Mouse (Mus musculus) lung, embryonic 16.5 days (tissue): ENCODE measurements around the gene Lcn9. TPM values are rescaled to one million over a fixed set of nuclear protein-coding genes. Genes with fewer than 3 reads are reported as not detected.

Source experiments
- ATAC-seq: fragments of 200-750 bp; cut with Nextera tagmentation; 2 replicates; pipeline ENCODE4 v1.8.0; 2017; ENCODE audit warnings: low read depth, mild to moderate bottlenecking, moderate library complexity
- H3K27ac ChIP-seq: fragments of 300-500 bp; sonication (generic); 2 replicates; pipeline ENCODE4 v1.5.1; 2014; ENCODE audit warnings: mild to moderate bottlenecking, control low read depth, low read length
- H3K27me3 ChIP-seq: fragments of 300-500 bp; sonication (generic); 2 replicates; pipeline ENCODE4 v1.6.1; 2014; ENCODE audit warnings: low read depth, low read length, mixed read lengths; ENCODE audit not compliant: control insufficient read depth, insufficient read depth
- H3K36me3 ChIP-seq: fragments of 300-500 bp; sonication (generic); 2 replicates; pipeline ENCODE4 v1.6.1; 2014; ENCODE audit warnings: low read length; ENCODE audit not compliant: control insufficient read depth, insufficient read depth
- H3K4me1 ChIP-seq: fragments of 300-500 bp; sonication (generic); replicated peaks from 2 replicates; pipeline ENCODE4 v1.6.1; 2014; ENCODE audit warnings: low read length, mixed read lengths; ENCODE audit not compliant: control insufficient read depth, insufficient read depth
- H3K4me2 ChIP-seq: fragments of 300-500 bp; sonication (generic); 2 replicates; pipeline ENCODE4 v1.6.1; 2014; ENCODE audit warnings: low read depth, low read length, control low read depth
- H3K4me3 ChIP-seq: fragments of 300-500 bp; sonication (generic); 2 replicates; pipeline ENCODE4 v1.5.1; 2014; ENCODE audit warnings: mild to moderate bottlenecking, low read length, control low read depth
- H3K9ac ChIP-seq: fragments of 300-500 bp; sonication (generic); 2 replicates; pipeline ENCODE4 v1.6.1; 2014; ENCODE audit warnings: low read length, control low read depth
- H3K9me3 ChIP-seq: fragments of 300-500 bp; sonication (generic); 2 replicates; pipeline ENCODE4 v1.6.1; 2016; ENCODE audit warnings: low read length; ENCODE audit not compliant: control insufficient read depth
- WGBS: fragments of 180-500 bp; shearing (Covaris S2); extraction: QIAGEN DNeasy Blood & Tissue Kit; methylation state at CpG from one replicate; pipeline ENCODE4 v1.1.7; 2014; 5-methylcytosine and 5-hydroxymethylcytosine counted together
- polyA plus RNA-seq: library from polyadenylated mRNA; unstranded; fragments of >200 nt; fragmentation: Nextera tagmentation; extraction: Ambion mirVana; gene quantifications from 2 replicates; pipeline ENCODE4 v1.2.1, GENCODE M21; 2015

The Lcn9 gene
- not detected in 2 replicates for polyA plus RNA-seq

GRCm38 (mm10) chr2:25822806-25823205 lies at the start of gene Lcn9:
Lcn9 (plus strand) TSS chr2:25823153.
- no peaks in the 10 kb centered on the region for H3K36me3 ChIP-seq
- ATAC-seq, result no peak
- H3K4me1 ChIP-seq, result no peaks in the 10 kb centered on the region
- 64% methylated on average over 1 of the region's 1 CpGs for WGBS
- no peaks in the 10 kb centered on the region for H3K9me3 ChIP-seq
- H3K27me3 ChIP-seq, result no peaks in the 10 kb centered on the region
- no peak within 1 kb of the TSS for H3K4me3 ChIP-seq
- no peak within 1 kb of the TSS for H3K9ac ChIP-seq
- no peak within 1 kb of the TSS for H3K27ac ChIP-seq
- H3K4me2 ChIP-seq, result no peak within 1 kb of the TSS

GRCm38 (mm10) chr2:25773507-25773906 lies 49.4 kb upstream of the Lcn9 start:
- no peak overlapping the region for H3K27ac ChIP-seq
- H3K4me3 ChIP-seq, result no peak overlapping the region
- no peak overlapping the region for H3K4me2 ChIP-seq
- H3K27me3 ChIP-seq, result no peaks in the 10 kb centered on the region
- no peak overlapping the region for H3K9ac ChIP-seq
- H3K36me3 ChIP-seq, result no peaks in the 10 kb centered on the region
- H3K9me3 ChIP-seq, result no peaks in the 10 kb centered on the region
- no peaks in the 10 kb centered on the region for H3K4me1 ChIP-seq
- 84% methylated on average over 2 of the region's 2 CpGs for WGBS
- ATAC-seq, result no peak

GRCm38 (mm10) chr2:25774640-25775039 lies 48.3 kb upstream of the Lcn9 start:
- no peak overlapping the region for H3K27ac ChIP-seq
- no peaks in the 10 kb centered on the region for H3K36me3 ChIP-seq
- no peak for ATAC-seq
- no peak overlapping the region for H3K4me2 ChIP-seq
- H3K9ac ChIP-seq, result no peak overlapping the region
- WGBS, result 70% methylated on average over 2 of the region's 2 CpGs
- H3K9me3 ChIP-seq, result no peaks in the 10 kb centered on the region
- H3K4me3 ChIP-seq, result no peak overlapping the region
- H3K27me3 ChIP-seq, result no peaks in the 10 kb centered on the region
- H3K4me1 ChIP-seq, result no peaks in the 10 kb centered on the region

DNA sequence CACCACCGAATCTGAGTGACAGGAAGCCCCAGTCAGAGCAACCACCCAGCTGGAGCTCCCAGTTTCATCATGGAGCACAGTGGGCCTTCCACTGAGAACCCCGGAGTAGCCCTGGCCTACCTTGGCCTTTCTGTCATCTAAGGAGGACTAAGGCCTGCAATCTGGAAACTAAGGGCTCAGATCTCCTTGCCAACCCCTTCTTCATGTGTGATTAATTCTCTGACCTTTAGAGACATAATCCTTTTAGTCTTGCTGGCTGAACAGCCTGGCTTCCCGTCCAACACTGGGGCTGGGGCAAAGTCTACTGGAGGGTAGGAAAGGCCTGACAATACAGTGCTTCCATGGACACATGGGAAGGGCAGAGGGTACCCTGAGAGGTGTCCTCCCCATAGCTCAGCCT lies 47.0 kb upstream of the Lcn9 start:
- Histone ChIP-seq H3K27ac (no peak overlapping the region), H3K9me3 (no peaks in the 10 kb centered on the region), H3K4me3 (no peak overlapping the region), H3K4me2 (no peak overlapping the region), H3K4me1 (no peaks in the 10 kb centered on the region), H3K27me3 (no peaks in the 10 kb centered on the region), H3K36me3 (no peaks in the 10 kb centered on the region), H3K9ac (no peak overlapping the region)
- 62% methylated on average over 3 of the region's 3 CpGs for WGBS
- no peak for ATAC-seq

DNA sequence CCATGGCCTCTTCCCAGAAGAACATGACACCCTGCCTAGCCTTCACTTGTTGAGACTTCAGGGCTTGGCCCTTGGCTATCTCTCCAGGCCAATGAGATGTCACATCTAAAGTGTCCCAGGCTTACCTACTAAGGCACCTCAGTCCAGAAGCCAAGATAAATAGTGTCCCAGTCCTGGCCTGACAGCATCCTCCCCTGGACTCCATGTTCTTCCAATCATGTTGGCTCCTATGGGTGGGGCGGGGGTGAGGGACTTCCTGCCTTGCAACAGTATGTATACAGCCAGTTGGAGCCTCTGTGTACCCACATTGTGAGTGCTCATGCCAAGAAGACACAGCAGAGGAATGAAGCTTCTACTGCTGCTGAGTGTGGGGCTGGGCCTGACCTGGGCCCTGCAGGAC lies 46.2 kb upstream of the Lcn9 start, which contains the start of gene Lcn11:
Gene Lcn11 (plus strand): TSS at position 301 of the 400 bp plus-strand sequence.
- Histone ChIP-seq H3K4me2 (no peak within 1 kb of the TSS), H3K9me3 (no peaks in the 10 kb centered on the region), H3K27me3 (no peaks in the 10 kb centered on the region), H3K4me1 (no peaks in the 10 kb centered on the region), H3K4me3 (no peak within 1 kb of the TSS), H3K9ac (no peak within 1 kb of the TSS), H3K36me3 (no peaks in the 10 kb centered on the region), H3K27ac (no peak within 1 kb of the TSS)
- 90% methylated on average over 1 of the region's 1 CpGs for WGBS
- ATAC-seq, result no peak

DNA sequence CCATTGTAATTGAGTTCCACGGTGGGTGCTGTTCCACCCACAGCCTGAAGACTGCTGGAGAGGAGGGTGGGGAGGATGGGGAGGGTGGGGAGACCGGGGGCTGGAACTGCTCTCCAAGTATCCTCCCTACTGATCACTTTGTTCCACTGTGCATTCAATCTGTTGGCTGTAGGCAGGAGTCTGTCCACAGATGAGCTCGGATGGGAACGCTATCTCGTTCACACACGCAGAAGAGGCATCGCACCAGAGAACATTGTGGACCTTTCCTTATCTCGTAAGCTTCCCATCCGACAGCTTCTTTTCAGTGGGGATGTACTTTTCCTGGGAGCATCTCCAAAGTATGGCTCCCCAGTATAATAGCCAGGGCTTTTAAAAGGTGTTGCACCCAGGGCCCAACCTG lies 43.9 kb upstream of the Lcn9 start:
- no peak for ATAC-seq
- H3K4me3 ChIP-seq, result no peak overlapping the region
- no peaks in the 10 kb centered on the region for H3K36me3 ChIP-seq
- WGBS, result 86% methylated on average over 9 of the region's 9 CpGs
- H3K27me3 ChIP-seq, result no peaks in the 10 kb centered on the region
- H3K9ac ChIP-seq, result no peak overlapping the region
- no peak overlapping the region for H3K27ac ChIP-seq
- no peaks in the 10 kb centered on the region for H3K9me3 ChIP-seq
- no peaks in the 10 kb centered on the region for H3K4me1 ChIP-seq
- H3K4me2 ChIP-seq, result no peak overlapping the region

DNA sequence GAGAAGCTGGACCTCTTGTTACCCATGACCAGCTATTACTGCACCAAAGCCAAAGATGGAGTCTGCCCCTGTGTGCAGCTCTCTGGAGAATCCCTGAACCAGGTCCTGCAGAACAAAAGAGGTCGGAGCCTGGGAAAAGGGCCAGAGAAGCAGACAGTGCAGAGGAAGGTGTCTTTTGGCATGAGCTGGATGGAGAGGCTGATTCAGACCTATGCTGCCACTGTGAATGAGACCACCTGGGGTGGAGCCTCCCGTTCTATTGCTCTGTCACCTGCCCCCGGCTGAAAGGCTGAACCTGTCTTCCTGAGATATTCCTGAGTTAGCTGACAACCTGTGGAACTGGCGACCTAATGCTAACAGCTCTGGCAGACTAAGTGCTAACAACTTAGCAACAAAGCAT lies 42.0 kb upstream of the Lcn9 start:
- H3K27me3 ChIP-seq, result no peaks in the 10 kb centered on the region

DNA sequence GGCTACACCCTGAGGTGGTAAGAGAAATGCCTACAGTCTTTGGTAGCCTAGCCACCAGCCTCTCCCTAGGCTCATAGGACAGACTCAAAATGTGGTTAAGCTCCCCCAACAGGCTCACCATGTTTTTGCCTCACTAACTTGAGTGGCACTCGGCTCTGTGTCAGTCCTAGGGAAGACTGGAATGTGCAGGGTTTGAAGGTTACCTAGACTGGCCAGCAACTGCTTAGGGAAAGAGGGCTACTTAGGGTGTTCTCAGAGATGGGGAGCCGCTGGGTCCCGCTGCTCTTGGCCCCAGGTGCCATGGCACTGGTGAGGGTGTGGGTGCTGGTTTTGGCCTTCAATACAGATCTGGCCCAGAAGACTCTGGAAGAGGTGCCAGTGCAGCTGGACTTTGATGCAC lies 41.0 kb upstream of the Lcn9 start, which contains the start of gene Gm13539:
Gene Gm13539 (plus strand): TSS at position 301 of the 400 bp plus-strand sequence.
- WGBS, result 72% methylated on average over 3 of the region's 3 CpGs
- Histone ChIP-seq H3K36me3 (no peaks in the 10 kb centered on the region), H3K9me3 (no peaks in the 10 kb centered on the region), H3K4me2 (no peak within 1 kb of the TSS), H3K27ac (no peak within 1 kb of the TSS), H3K4me1 (no peaks in the 10 kb centered on the region), H3K9ac (no peak within 1 kb of the TSS), H3K27me3 (no peaks in the 10 kb centered on the region), H3K4me3 (no peak within 1 kb of the TSS)
- no peak for ATAC-seq

More for the DNA sequence above, 42.0 kb upstream of the Lcn9 start:
- Histone ChIP-seq H3K4me2 (no peak overlapping the region), H3K9ac (no peak overlapping the region), H3K4me1 (no peaks in the 10 kb centered on the region), H3K27ac (no peak overlapping the region), H3K4me3 (no peak overlapping the region), H3K36me3 (no peaks in the 10 kb centered on the region), H3K9me3 (no peaks in the 10 kb centered on the region)
- WGBS, result 22% methylated on average over 4 of the region's 4 CpGs
- ATAC-seq, result no peak

DNA sequence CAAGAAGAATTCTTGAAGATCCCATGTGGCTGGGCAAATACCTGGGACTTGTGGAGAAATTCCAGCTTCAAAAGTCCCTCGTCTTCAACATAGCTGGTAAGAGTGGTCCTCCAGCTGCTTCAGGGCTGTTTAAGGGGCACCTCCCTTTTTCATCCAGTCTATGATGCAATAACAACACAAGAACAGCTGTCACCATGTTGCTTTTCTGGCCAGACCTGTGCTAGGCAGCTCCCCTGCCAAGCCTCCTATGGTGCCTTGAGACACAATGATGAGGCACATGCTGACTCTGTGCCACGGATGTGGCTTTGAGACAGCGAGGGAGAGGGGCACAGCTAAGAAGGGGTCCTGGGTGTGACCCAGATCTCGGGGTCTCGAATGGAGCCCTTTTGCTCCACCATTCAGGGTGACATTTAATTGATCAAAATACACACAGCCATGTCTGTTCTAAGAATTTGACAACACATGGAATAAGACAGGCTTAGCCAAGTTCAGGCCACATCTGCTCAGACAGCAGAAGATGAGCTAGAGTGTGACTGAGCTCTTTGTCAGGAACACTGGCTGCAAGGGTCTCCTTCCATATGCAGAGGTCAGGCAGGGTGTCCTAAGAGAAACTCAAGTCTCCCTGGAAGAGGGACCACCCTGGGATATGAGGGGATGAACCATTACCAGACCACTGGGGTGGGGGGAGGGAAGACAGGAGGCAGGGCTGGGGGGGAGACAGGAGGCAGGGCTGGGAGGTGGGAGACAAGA lies 37.2 kb upstream of the Lcn9 start:
- Histone ChIP-seq H3K27me3 (no peaks in the 10 kb centered on the region), H3K9ac (no peak overlapping the region), H3K27ac (no peak overlapping the region), H3K9me3 (no peaks in the 10 kb centered on the region), H3K4me3 (no peak overlapping the region), H3K4me2 (no peak overlapping the region), H3K4me1 (no peaks in the 10 kb centered on the region), H3K36me3 (no peaks in the 10 kb centered on the region)
- 40% methylated on average over 5 of the region's 5 CpGs for WGBS
- ATAC-seq, result peak; percentile 66
